Mouse (Mus musculus) CD4-positive, CD25-positive, alpha-beta regulatory T cell, adult 4 months (primary cell): ENCODE measurements around the gene Gal. TPM values are rescaled to one million over a fixed set of nuclear protein-coding genes. Genes with fewer than 3 reads are reported as not detected.
A peak's percentile ranks its signal among the peaks of the same experiment; 100 is the strongest.

Experiments used
- ATAC-seq: one replicate; pipeline ENCODE4 v1.8.0; 2017
- polyA plus RNA-seq, 2 experiments: library from polyadenylated mRNA; unstranded; fragments of 100-300 nt; shearing (Covaris generic); gene quantifications; one replicate each; pipeline ENCODE4 v1.2.1; 2017

Gene Gal
- polyA plus RNA-seq, 2 experiments from 2014 or later = 9.1 TPM; not detected in 1

GRCm38 (mm10) chr19:3405531-3406281 lies 8.6 kb downstream of the Gal start:
- ATAC-seq = no peak

- no peak for ATAC-seq
Observed at GRCm38 (mm10) chr19:3404030-3404429, 10.3 kb downstream of the Gal start.

DNA sequence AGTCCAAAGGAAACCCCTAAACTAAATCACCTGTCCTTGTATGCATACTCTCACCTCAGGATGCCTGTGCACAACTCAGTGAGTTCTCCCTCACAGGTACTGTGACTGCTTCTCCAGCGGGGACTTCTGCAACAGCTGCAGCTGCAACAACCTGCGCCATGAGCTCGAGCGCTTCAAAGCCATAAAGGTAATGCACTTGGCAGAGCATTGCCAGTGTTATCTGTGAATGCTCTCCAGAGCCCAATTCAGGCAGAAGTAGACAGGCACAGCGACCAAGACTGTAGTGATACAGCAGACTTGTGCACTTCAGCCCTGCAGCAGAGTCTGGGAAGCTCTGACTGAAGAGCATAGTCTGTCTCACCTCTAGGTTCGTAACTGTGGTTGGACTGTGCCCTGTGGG lies 12.0 kb downstream of the Gal start:
- no peak for ATAC-seq

DNA sequence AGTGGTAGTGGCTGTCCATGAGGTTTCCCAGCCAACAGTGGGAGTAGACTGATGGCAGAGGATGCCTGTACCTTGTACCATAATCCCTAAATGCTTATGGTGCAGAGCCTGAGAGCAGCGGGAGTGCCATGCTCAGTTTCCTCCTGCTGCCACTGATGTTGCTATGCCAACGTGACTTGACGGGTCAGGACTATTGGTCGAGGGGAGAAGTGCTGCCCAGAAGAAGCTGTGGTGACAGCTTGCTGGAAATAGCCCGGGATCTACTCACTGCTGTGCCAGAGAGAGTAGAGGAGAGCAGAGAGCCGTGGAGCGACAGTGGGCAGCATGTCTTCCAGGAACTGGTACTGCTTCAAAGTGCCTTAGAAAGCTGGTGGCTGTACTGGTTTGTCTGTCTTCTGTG lies 12.4 kb downstream of the Gal start:
- ATAC-seq = no peak

- no peak for ATAC-seq
Observed at GRCm38 (mm10) chr19:3401504-3401903, 12.8 kb downstream of the Gal start.

DNA sequence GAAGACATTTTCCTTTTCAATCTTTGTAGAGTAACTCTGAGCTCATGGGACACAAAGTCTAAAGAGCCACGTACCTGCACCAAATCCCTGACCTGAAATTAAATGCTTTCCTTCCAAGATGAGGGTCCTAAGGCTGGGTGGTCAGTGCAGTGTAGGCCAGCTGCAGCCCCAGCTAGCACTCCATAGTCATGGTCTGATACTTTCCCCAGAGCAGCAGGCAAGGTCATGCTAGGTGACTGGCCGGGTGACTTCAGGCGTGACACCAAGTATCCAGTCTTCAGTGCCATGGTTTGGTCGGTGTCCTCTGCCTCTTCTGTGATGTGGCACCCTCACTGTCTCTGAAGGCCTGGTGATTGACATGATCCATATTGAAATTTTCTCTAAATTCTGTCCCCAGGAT lies 14.3 kb downstream of the Gal start:
- no peak for ATAC-seq

GRCm38 (mm10) chr19:3394216-3394615 lies 20.1 kb downstream of the Gal start:
- no peak for ATAC-seq

GRCm38 (mm10) chr19:3392384-3392783 lies 22.0 kb downstream of the Gal start:
- no peak for ATAC-seq

GRCm38 (mm10) chr19:3389089-3389488 lies 25.3 kb downstream of the Gal start:
- ATAC-seq = peak; percentile 96

DNA sequence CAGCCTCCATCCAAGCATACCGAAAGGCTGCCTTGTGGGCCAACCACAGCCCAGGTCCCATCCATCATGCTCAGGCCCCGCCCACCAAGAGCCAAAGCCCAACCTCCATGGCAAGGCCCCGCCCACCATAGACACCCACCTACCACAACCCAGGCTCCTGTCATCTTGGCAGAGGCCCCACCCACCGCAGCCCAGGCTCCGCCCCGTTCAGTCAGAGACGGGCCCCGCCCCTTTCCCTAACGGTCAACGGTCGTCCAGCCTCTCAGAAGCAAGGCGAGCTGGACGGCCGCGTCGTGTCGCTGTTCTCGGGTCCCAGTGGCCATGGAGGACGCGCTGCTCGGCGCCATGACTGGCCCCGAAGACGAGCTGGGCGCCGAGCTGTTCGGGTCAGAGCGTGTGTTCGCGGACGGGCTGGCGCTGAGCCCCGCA lies 25.7 kb downstream of the Gal start, which contains the start of gene Tesmin:
Gene Tesmin, plus strand, starts transcription at position 229 of the 429 bp plus-strand sequence.
- ATAC-seq = peak; percentile 71

DNA sequence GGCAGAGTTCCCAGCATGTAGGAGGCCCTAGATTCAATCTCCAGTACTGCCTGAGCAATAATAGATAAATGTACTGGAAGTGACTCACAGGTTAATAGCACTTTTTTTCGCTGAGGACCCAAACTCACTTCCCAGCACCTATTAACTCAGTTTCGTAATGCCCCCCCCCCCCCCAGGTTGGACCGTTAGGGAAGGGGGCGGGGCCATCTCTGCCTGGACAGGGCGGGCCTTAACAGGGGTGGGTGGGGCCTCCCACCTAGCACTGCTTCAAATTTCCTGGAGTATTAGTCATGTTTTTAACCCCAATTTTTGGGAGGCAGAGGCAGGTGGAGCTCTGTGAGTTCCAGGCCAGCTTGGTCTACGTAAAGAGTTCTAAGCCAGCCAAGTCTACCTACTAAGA lies 26.3 kb downstream of the Gal start:
- no peak for ATAC-seq

DNA sequence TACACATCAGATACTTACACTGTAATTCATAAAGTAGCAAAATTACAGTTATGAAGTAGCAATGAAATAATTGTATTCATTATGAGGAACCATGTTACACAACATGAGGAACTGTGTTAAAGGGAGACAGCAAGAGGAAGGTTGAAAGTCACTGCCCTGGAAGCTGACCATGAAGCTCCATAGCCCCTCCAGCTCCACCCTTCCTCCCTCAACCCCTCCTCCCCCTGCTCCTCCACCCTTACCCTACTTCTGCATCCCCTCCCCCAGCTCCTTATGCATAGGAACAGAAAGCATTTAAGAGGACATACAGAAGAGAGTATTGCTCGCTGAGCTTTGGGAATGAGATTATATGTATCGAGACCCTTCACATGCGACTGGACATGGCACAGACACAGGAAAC lies 35.7 kb downstream of the Gal start:
- ATAC-seq = no peak

- ATAC-seq = no peak
Observed at GRCm38 (mm10) chr19:3376966-3377715, 37.2 kb downstream of the Gal start.

GRCm38 (mm10) chr19:3375945-3376495 lies 38.3 kb downstream of the Gal start:
- no peak for ATAC-seq

DNA sequence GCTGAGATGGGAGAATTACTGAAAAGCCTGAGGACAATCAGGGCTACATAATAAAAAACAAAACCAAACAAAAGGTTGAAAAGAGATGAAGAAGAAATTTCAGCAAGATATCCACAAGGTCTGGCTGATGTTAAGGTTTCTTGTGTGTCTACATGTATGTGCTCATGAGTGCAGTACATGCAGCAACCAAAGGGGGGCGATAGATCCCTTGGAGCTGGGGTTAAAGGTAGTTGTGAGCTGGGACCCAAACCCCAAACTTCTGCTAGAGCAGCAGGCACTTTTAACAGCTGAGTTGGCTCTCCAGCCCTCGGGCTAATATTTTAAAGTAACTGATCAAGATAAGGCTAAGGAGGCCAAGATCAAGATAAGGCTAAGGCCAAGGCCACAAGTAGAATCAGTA lies 40.3 kb downstream of the Gal start:
- ATAC-seq = no peak

DNA sequence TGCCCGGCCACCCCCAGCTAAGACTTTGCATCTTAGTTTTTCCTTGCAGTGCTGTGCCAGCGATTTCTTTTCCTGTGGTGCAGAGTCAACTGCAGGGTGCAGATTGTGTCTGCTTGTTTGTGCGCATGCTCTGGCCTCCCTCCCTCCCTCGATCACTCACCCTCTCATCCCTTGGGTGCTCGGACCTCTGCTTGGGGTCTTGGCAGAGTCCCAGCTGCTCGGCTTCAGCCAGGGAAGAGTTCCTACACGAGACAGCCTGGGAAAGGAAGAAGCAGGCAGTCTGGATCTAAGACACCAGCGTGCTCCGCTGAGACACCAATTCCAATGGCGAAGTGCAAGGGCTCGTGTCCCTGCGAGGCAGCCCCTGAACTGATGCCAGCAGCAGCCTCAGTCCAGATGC lies 41.0 kb downstream of the Gal start:
- ATAC-seq = no peak

GRCm38 (mm10) chr19:3368276-3368675 lies 46.1 kb downstream of the Gal start:
- no peak for ATAC-seq

- ATAC-seq = no peak
Observed at GRCm38 (mm10) chr19:3365089-3365488, 49.3 kb downstream of the Gal start.

DNA sequence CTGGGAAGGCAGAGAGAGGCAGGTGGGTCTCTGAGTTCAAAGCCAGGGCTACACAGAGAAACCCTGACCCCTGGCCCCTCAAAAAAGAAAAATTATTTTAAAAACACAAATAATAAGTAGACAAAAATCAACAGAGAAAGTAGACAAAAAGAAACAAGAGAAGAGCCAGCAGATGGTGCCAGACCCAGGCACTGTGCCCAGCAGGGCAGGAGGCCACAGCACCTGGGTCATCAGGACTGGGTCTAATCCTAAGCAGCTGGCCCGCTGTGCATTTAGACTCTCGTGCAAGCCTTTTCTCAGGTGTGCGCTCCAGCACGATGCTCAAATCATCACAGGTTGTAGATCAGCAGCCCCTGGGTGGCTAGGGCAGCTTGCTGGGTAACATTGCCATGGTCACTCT lies 50.8 kb downstream of the Gal start:
- ATAC-seq = no peak
